Mouse (Mus musculus) heart, postnatal 14 days (tissue): ENCODE measurements around the gene Dock8. TPM values are rescaled to one million over a fixed set of nuclear protein-coding genes. Genes with fewer than 3 reads are reported as not detected.

Experiments
- DNase-seq, 2 experiments: peaks; one replicate each; pipeline ENCODE4 v3.0.0; 2021 to 2022
- intact Hi-C: fragments of 180-260 bp; cut with DNase I; formaldehyde crosslinking; loops from one replicate; pipeline ENCODE4 v1.15.1; 2025
- long read RNA-seq, 2 experiments: library from polyadenylated mRNA; stranded (forward); transcript quantifications; one replicate each; pipeline ENCODE4 v2.0.0; 2021
- total RNA-seq, 2 experiments: library from RNA; stranded (reverse); gene quantifications; 2 replicates each; pipeline ENCODE4 v1.2.3; 2021

Gene Dock8
- total RNA-seq = 10 to 100 TPM; 16.0 to 19.8 TPM
- long read RNA-seq, experiment 1, partial matches to known transcripts = 2 of 4 reads
- long read RNA-seq, experiment 1, other reads (novel, unspliced or antisense) = 2 of 4 reads
- long read RNA-seq, experiment 2, partial matches to known transcripts = 5 of 9 reads
- long read RNA-seq, experiment 2, other reads (novel, unspliced or antisense) = 4 of 9 reads

- intact Hi-C loops = no loop called here
- DNase-seq = peak; percentile 76 to 83
Measured at GRCm38 (mm10) chr19:24999201-24999886, at the start of gene Dock8. TSS of gene Dock8 (plus strand) at chr19:24999534.

- intact Hi-C loops = loop anchor here (5.0 kb wide), 2 partner anchors 374 to 484 kb away; no protein-coding TSS in a partner anchor
- DNase-seq = peak in 1 of 2 experiments; percentile 45
Measured at GRCm38 (mm10) chr19:24958531-24958930, 40.8 kb upstream of the Dock8 start.

GRCm38 (mm10) chr19:24961172-24961962 lies 38.0 kb upstream of the Dock8 start, which contains the start of gene Cbwd1:
TSS of gene Cbwd1 (minus strand) at chr19:24961610.
- DNase-seq = peak; percentile 96 to 99
- intact Hi-C loops = loop anchor here (2.0 to 10.0 kb wide), 3 partner anchors 39 to 663 kb away; no protein-coding TSS in a partner anchor

- DNase-seq = no peak
- intact Hi-C loops = loop anchor here (10.0 kb wide), 1 partner anchor 659 kb away; no protein-coding TSS in a partner anchor
Measured at GRCm38 (mm10) chr19:24966203-24966602, 33.1 kb upstream of the Dock8 start.

GRCm38 (mm10) chr19:24966941-24967340 lies 32.4 kb upstream of the Dock8 start:
- DNase-seq = no peak
- intact Hi-C loops = loop anchor here (10.0 kb wide), 1 partner anchor 658 kb away; no protein-coding TSS in a partner anchor

- DNase-seq = no peak
- intact Hi-C loops = no loop called here
Measured at GRCm38 (mm10) chr19:24971307-24971706, 28.0 kb upstream of the Dock8 start.

- no peak for DNase-seq
- intact Hi-C loops = no loop called here
Measured at GRCm38 (mm10) chr19:24972701-24973390, 26.5 kb upstream of the Dock8 start.

- DNase-seq = no peak
- intact Hi-C loops = no loop called here
Measured at GRCm38 (mm10) chr19:24977991-24978390, 21.3 kb upstream of the Dock8 start.

- no peak for DNase-seq
Measured at GRCm38 (mm10) chr19:24978852-24979842, 20.2 kb upstream of the Dock8 start.

GRCm38 (mm10) chr19:24981294-24981693 lies 18.0 kb upstream of the Dock8 start:
- no peak for DNase-seq
- intact Hi-C loops = no loop called here

More at GRCm38 (mm10) chr19:24978852-24979842, 20.2 kb upstream of the Dock8 start:
- intact Hi-C loops = no loop called here

GRCm38 (mm10) chr19:24983050-24983449 lies 16.3 kb upstream of the Dock8 start:
- DNase-seq = no peak
- intact Hi-C loops = no loop called here

GRCm38 (mm10) chr19:24983857-24984498 lies 15.4 kb upstream of the Dock8 start:
- intact Hi-C loops = no loop called here

GRCm38 (mm10) chr19:24985045-24985444 lies 14.3 kb upstream of the Dock8 start:
- no peak for DNase-seq
- intact Hi-C loops = no loop called here

More at GRCm38 (mm10) chr19:24983857-24984498, 15.4 kb upstream of the Dock8 start:
- DNase-seq = no peak

GRCm38 (mm10) chr19:24987355-24987754 lies 12.0 kb upstream of the Dock8 start:
- intact Hi-C loops = no loop called here
- DNase-seq = no peak

GRCm38 (mm10) chr19:24988831-24989230 lies 10.5 kb upstream of the Dock8 start:
- peak; percentile 30 to 38 for DNase-seq

GRCm38 (mm10) chr19:24990138-24990822 lies 9.1 kb upstream of the Dock8 start:
- DNase-seq = no peak
- intact Hi-C loops = no loop called here

More at GRCm38 (mm10) chr19:24988831-24989230, 10.5 kb upstream of the Dock8 start:
- intact Hi-C loops = no loop called here

GRCm38 (mm10) chr19:24993526-24993925 lies 5.8 kb upstream of the Dock8 start:
- DNase-seq = no peak
- intact Hi-C loops = no loop called here

GRCm38 (mm10) chr19:24994900-24995299 lies 4.4 kb upstream of the Dock8 start:
- intact Hi-C loops = no loop called here
- peak in 1 of 2 experiments; percentile 18 for DNase-seq
